Mouse (Mus musculus): Measurements from ENCODE around the gene Borcs6.
"Not testable (repeated sequence)": the region's sequence is repeated elsewhere in the genome, so short reads cannot be mapped to it uniquely, and the experiment has no call there.

Gene Borcs6

DNA sequence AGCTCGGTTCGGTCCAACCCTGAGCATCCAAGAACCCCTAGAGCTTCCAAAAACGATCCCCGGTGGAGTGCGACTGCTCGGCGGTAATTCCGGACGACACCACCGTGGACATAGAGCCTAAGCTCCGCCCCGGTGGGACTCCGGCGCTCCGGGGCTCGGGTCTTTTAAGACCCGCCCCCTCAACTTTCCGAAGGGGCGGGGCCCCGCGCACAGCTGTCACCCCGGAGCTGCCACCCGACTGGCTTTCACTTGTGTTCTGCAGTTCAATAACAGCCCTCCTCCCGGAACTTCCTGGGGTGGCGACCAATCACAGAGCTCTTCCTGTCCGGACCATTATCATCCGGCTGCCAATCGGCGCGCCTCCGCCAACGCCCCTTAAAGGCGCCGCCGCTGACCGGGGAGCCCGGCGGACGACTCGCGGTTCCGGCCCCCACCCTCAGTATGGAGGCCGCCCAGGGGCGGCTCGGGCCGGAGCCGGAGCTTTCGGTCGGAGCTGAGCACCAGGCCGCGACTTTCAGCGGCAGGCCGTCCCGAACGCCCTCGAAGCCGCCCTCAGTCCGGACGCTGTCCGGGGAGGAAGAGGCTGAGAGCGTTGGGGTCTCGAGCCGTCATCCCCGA is at the start of gene Borcs6:
Gene Borcs6, plus strand, starts transcription at position 361 of the 618 bp plus-strand sequence.
- DNase-seq, result peak; percentile 100

DNA sequence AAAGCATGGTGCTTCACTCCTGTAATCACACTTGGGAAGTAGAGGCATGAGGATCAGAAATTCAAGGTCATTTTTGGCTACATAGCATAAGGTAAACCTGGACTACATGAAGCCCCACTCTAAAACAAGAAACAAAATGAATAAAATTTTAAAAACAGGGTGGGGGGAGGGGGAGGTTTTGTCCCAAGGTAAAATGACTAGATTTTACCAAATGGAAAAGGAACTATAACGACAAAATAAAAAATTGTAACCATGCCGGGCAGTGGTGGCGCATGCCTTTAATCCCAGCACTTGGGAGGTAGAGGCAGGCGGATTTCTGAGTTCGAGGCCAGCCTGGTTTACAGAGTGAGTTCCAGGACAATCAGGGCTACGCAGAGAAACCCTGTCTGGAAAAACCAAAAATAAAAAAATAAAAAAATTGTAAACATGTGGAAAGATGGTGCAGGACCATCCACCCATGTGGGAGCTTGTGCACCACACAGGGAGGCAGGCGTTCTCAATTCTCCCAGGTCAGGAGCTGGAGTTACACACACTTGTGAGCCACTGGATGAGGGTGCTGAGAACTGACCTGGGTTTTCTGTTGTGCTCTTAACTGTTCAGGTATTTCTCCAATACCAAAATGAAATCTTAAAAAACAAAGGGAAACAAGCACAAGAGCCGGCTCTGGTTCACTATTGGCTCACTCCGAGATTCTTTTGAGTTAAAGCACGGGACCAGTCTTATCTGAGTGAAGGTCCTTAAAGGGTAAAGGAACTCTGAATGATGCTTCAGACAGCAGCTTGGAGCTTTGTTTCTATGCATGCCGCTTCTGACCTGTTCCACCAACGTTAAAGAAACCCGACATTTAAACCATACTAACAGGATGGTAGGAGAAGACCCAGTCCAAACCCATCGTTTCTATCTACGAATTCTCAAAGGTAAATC is 48.9 kb upstream of the Borcs6 start:
- DNase-seq, result no peak

DNA sequence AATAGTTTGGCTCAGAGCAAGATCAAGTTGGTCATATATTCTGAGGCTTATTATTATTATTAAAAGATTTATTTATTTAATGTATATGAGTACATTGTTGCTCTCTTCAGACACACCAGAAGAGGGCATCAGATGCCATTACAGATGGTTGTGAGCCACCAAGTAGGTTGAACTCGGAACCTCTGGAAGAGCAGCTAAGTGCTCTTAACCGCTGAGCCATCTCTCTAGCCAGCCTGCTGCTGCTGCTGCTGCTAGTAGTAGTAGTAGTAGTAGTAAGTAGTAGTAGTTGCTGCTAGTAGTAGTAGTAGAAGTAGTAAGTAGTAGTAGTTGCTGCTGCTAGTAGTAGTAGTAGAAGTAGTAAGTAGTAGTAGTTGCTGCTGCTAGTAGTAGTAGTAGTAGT is 48.1 kb upstream of the Borcs6 start:
- not testable (repeated sequence) for DNase-seq

DNA sequence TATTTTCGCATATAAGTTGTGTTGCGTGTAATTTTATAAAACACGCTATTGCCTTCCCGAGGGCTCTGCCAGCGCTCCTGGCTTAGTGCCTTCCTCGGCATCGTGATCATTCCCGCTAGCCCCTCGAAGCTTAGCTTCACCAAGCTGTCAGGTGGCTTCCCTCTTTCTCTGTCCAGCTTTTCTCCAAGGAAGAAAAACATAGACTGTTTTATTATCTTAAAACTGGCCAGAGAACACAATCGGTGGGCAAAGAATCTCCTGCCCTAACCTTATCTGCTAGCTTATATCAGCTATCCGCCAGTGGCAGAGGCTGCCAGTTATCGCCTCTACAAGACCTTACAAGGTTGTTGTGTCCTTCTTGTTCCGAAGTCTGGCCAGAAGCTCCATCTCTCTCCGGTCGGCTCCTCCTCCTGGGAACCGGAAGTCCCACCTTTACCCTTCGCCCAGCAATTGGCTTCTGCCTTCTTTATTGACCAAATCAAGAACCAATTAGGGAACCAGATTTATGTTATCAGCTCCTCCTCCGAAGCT is 47.4 kb upstream of the Borcs6 start:
- peak; percentile 99 for DNase-seq

DNA sequence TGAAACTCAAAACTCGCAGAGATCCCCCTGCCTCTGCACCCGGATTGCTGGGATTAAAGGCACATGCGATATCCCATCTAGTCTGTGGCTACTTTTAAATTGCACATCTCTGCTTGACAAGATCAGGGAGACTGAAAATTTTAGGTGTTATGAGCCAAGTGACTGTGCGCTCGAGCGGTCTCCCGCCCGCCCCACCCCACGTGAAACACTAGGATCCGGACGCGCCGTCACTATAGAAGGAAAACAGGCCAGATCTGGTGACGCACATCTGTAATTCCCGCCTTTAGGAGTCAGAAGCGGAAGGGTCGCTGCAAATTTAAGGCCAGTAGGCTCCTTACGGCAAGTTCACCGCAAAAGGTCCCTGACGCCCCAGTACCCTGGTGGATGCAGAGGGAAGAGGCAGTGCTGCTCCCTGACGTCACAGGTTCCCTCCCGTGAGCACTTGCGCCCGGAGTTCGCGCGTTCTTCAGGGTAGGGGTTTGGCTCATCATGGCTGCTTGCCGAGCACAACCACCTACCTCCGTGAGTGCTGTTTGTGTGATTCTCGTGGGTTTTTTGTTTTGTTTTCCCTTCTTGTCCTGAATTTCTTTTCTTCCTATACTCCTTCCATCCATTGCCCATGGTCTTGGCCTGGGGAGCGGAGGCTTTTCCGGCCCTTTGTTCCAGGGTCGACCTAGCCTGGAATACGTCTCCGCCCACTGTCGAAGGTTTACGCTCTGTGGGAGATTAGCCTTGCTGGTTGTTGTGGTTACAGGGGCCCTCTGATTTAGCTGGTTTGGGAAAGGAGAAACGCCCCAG is 43.7 kb upstream of the Borcs6 start, which contains the start of gene Ctc1:
Gene Ctc1, plus strand, starts transcription at position 268 of the 798 bp plus-strand sequence.
- DNase-seq, result peak; percentile 99

DNA sequence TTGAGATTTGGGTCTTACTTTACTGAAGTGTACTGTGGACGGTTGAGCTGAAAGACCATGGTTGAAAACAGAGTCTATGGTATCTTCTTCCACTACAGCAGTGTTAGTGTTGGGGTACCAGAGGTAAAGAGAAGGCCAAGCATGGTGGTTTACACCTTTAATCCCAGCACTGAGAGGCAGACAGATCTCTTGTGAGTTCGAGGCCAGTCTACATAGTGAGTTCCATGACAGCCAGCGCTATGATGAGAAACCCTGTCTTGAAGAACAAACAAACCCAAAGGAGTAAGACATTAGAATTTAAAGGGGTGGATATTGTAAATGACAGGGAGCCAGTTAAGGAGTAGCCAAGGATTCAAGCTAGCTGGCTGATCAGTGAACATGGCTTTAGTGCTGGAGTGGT is 42.8 kb upstream of the Borcs6 start:
- no peak for DNase-seq

DNA sequence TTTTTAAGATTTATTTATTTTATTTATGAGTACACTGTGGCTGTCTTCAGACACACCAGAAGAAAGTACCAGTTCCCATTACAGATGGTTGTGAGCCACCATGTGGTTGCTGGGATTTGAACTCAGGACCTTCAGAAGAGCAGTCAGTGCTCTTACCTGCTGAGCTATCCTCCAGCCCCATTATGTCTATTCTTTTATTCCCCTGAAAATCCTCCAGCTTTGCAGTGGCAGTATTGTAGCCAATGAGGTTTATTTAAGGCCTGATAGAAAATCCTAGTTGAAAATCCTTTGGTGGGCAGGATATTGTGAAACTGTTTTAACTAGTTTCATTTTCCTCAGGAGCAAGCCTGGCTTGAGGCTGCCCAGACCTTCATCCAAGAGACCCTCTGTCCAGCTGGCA is 38.8 kb upstream of the Borcs6 start:
- no peak for DNase-seq

DNA sequence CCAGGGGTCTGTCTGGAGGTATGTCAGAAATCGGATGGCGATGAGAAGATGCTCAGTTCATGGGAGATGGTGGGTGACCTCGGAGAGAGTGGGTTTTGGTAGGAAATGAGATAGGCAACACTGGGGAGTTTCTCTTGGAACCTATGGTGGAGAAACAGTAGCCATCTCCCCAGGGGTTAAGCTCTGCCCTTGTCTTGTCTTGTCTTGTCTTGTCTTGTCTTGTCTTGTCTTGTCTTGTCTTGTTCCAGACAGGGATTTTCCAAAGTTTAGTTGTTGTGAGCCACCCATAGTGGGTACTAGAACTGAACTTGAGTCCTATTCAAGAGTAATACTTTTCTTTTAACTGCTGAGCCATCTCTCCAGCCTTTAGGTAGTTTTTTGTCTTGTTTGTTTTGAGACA is 33.0 kb upstream of the Borcs6 start:
- DNase-seq, result no peak

DNA sequence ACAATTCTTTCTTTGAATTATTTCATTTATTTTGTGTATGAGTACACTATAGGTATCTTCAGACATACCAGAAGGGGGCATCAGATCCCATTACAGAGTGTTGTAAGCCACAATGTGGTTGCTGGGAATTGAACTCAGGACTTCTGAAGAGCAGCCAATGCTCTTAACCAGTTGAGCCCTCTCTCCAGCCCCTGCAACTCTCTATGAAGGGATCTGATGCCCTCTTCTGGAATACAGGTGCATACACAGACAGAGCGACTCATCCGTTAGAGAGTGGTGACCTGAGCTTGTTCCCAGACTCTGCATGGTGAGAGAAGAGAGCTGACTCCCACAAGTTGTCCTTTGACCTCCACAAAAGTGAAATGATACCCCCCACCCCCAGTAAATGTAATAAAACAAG is 30.7 kb upstream of the Borcs6 start:
- no peak for DNase-seq

DNA sequence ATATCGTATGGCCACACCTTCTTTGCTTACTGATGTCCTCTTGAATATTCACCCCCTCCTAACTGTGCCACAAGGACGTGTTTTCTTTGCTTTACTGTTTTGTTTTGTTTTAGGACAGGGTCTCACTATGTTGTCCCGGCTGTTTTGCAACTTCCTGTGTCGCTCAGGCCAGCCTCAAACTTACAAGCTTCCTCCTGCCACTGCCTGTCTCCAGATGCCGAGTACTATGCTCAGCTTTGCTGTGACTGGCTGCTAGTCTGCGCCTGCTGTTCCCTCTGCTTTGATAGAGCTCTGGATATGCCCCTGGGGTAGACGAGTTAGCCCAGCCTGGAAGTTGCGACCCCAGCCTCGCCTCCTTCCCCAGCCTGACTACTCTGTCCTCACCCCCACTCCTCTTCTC is 26.0 kb upstream of the Borcs6 start:
- peak; percentile 94 for DNase-seq

DNA sequence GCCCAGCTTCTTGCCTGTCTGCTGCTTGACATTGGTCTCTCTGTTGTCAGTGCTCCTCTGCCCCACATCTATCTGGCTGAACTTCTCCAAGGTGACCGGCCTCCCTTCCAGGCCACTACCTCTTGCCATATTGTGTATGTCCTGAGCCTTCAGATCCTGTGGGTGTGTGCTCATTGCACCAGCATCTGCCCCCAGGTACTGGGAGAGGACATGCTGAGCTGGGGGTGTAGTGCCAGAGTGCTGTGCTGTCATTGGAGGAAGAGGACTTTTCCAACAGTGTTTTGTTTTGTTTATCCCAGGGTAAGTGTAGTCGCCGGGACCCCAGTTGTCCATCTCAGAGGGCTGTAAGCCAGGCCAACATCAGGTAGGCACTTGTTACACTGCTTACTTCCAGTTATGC is 24.9 kb upstream of the Borcs6 start:
- DNase-seq, result no peak

DNA sequence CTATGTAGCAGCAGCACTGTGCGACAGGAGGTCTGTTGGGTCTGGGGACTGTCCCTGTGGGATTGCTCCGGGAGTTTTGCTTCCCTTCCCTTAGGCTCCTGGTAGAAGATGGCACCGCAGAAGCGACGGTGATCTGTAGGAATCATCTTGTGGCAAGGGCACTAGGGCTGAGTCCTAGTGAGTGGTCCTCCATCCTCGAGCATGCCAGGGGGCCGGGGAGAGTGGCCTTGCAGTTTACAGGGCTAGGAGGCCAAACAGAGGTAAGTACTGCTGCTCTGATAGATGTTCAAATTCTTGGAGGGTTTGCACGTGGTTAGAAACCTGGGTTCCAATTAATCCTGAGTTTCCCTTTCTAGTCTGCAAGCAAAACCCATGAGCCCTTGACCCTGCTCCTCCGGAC is 24.1 kb upstream of the Borcs6 start:
- peak; percentile 94 for DNase-seq

DNA sequence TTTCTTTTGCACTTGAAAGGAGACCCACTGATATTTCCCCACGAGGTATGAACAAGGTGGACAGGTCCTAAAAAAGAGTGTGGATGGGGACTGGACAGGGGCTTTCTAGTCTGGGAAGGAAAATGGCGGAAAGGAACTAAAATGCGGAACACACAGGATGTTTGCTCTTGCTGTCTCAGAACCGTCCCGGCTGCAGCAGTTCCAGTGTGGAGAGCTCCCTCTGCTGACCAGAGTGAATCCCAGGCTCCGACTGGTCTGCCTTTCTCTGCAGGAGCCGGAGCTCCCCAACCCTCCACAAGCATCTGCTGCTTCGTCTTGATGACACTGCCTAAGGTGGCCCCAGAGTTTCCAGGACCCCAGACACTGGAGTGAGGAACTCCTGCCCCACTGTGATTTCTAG is 23.7 kb upstream of the Borcs6 start:
- DNase-seq, result peak; percentile 99

DNA sequence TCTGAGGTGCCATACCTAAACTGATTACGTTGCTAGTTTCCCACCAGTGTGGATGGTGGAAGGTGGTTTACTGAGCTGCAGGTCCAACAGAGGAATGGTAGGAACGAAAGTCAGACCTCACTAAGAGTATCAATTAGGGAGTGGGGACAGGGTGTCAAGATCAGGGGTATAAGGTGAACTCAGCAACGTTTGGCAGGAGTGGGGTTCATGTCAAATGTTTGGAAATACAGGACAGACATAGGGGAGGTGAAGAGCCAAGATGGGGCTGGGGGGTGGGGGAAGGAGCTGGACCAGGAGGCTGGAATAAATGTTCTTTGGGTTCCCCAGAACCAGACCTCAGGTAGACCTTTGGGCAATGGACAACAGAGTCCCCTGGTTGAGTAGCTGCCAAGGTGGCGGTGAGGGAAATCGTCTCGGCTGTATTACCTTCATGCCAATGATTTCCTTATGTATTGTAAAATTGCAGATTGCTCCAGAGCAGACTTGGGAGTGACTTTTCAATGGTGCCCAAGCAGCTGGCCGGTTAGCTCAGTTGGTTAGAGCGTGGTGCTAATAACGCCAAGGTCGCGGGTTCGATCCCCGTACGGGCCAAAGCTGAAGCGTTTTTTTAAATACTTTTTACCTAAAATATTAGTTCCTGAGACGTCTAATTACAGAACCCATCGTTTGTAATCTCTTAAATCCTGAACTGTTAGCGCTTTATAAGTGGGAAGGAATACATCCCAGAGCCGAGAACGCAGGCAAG is 22.9 kb upstream of the Borcs6 start:
- DNase-seq, result peak; percentile 98

DNA sequence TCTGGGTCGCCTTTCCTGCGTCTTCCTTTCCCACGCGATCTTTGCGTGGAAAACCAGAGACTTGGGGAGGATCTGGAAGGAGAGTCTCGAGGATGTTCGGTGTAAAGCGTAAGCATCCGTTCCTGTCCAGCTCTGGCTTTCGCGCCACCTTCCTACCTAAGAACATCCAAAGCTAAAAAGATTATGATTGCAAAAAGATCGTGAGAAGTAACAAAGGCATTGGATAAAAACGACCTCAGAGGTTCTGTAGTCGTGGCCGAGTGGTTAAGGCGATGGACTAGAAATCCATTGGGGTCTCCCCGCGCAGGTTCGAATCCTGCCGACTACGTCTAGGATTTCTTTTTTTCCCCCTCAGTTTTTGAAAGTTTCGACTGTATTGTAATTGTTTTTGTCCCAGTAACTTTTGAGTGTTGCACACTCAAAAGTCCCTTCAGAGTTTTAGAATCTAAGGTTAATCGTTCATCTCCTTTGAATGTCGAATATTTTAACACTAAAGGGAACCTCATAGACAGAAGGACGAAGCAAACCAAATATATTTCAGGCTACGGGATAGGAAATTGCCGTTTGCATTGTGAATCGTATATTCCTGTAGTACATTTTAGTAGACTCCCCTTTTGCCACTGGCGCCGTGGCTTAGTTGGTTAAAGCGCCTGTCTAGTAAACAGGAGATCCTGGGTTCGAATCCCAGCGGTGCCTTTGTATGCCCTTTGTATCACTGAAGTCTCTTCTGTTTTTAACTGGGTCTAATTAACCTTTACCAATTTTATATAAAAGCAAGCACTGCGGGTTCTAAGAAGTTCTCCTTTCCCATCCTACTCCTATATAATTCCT is 22.1 kb upstream of the Borcs6 start:
- DNase-seq, result peak; percentile 97

DNA sequence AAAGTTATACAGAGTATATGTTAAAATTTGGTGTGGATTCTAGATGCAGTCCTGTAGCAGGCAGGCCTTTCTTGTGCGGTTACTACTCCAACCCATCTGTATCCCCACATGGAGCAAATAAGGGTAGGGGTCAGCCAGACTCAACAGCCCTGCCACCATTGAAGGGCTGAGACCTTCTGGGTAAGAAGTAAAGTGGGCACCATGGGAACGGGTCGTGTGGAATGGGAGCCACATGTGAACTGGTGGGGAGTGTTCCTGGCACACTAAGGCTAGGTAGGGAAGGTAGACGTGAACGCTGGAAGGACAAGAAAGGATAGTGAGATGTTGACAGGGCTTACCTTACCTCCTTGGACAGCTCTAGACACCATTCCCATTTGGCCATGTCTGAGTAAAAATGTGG is 21.3 kb upstream of the Borcs6 start:
- peak; percentile 95 for DNase-seq

DNA sequence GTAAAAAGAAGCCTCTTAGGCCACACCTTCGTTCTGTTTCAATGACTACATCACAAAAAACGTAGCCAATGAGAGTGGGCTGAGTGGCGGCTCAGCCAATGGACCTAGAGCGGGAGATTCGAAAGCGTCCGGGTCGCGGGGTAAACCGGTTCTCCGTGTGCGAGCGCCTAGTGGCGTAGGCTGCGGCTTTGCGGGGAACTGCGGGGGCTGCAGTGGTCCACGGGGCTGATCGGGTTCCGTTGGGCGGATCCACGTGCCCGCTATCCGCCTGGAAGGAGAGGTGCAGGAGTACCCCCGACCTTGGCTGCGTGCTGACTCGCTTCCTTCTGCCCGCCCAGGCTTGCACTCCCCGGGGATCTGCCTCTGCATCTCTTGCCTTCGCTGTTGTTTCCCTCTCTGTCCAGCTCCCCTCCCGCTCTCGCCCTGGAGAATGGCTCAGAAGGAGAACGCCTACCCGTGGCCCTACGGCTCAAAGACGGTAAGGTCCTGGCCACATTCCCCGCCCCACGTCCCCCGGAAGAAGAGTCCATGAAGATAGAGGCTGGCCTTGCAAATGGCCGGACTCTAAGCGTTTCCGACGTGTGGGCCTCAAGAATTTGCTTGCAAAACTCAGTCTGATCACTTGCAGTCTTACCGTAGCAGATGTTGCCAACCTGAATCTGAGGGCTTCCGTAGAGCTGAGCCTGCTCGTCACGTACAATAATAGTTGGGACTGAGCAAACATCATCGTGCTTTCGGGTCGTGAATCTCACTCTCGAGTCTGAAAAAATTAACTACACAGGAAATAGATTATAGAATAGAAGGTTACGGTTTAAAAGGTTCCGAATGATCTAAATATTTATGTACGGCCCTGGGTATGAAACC is 13.8 kb upstream of the Borcs6 start, which contains the start of gene Aurkb:
Gene Aurkb, plus strand, starts transcription at position 117 of the 864 bp plus-strand sequence.
- DNase-seq, result peak; percentile 98

DNA sequence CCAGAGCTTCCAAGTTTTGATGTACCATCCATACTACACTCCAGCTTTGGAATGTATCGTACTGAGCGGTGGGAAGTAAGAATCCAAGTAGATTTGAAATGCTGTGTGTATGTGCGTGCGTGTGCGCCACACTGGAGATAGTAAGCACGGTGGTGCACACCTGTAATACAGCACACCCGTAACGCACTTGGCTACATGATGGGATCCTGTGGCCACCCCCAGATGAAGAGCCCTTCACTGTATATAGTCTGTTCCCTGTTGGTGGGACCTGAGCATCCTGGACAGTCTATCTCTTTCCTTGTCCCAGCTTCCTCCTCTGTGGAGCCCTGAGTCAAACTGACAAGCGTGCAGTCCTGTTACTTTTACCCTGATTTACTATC is 13.1 kb upstream of the Borcs6 start:
- peak; percentile 86 for DNase-seq

DNA sequence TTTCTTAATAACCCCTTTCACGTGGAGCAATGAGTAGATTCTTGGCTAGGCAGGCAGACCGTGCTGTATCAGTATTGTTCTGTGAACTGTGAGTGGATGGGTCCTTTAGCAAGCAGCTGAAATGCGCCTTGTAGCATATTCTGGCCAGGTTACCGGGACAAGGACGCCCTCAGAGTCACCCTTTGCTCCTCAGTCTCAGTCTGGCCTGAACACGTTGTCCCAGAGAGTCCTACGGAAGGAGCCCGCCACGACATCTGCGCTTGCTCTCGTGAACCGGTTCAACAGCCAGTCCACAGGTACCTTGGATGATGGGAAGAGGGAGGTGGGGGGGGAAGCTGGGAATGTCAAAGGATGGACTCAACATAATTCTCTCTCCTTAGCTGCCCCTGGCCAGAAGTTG is 11.9 kb upstream of the Borcs6 start:
- peak; percentile 89 for DNase-seq

DNA sequence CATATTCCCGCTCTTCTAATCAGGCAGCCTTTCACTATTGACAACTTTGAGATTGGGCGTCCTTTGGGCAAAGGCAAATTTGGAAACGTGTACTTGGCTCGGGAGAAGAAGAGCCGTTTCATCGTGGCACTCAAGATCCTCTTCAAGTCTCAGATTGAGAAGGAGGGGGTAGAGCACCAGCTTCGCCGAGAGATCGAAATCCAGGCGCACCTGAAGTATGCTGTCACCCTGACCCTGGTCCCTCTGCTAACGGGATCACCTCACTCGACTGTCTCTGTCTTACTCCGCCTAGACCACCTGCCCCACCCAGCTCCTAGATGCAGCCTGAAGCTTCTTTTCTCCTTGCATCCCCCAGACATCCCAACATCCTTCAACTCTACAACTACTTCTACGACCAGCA is 11.4 kb upstream of the Borcs6 start:
- DNase-seq, result peak; percentile 86

All from heart, adult 11 months (tissue).